Mouse (Mus musculus) heart, postnatal 14 days (tissue): Measurements from ENCODE around the gene Col24a1. TPM values are rescaled to one million over a fixed set of nuclear protein-coding genes. Genes with fewer than 3 reads are reported as not detected.

Experiments used
- DNase-seq, 2 experiments: peaks; one replicate each; pipeline ENCODE4 v3.0.0; 2021 to 2022
- intact Hi-C: fragments of 180-260 bp; cut with DNase I; formaldehyde crosslinking; loops from one replicate; pipeline ENCODE4 v1.15.1; 2025
- total RNA-seq, 2 experiments: library from RNA; stranded (reverse); gene quantifications; 2 replicates each; pipeline ENCODE4 v1.2.3; 2021

Gene Col24a1
- total RNA-seq, 2 experiments from 2014 or later, result 0.32 to 0.41 TPM

GRCm38 (mm10) chr3:145548441-145549415 is 256.5 kb downstream of the Col24a1 start:
- DNase-seq, result no peak
- intact Hi-C loops, result no loop called here

- no peak for DNase-seq
- intact Hi-C loops, result no loop called here
Measured at GRCm38 (mm10) chr3:145550216-145550615, 257.9 kb downstream of the Col24a1 start.

- no peak for DNase-seq
- intact Hi-C loops, result no loop called here
Measured at GRCm38 (mm10) chr3:145554388-145554787, 262.1 kb downstream of the Col24a1 start.

GRCm38 (mm10) chr3:145556206-145556605 is 263.9 kb downstream of the Col24a1 start:
- intact Hi-C loops, result no loop called here

GRCm38 (mm10) chr3:145559675-145560074 is 267.4 kb downstream of the Col24a1 start:
- intact Hi-C loops, result no loop called here
- DNase-seq, result no peak

More at GRCm38 (mm10) chr3:145556206-145556605, 263.9 kb downstream of the Col24a1 start:
- DNase-seq, result no peak

GRCm38 (mm10) chr3:145560117-145560516 is 267.8 kb downstream of the Col24a1 start:
- DNase-seq, result no peak
- intact Hi-C loops, result no loop called here

GRCm38 (mm10) chr3:145574468-145574867 is 282.2 kb downstream of the Col24a1 start:
- no peak for DNase-seq
- intact Hi-C loops, result no loop called here

- intact Hi-C loops, result no loop called here
- DNase-seq, result no peak
Measured at GRCm38 (mm10) chr3:145575340-145575739, 283.1 kb downstream of the Col24a1 start.

GRCm38 (mm10) chr3:145575743-145576481 is 283.6 kb downstream of the Col24a1 start, which contains the start of gene Znhit6:
TSS of gene Znhit6 (plus strand) at chr3:145576205.
- intact Hi-C loops, result no loop called here

GRCm38 (mm10) chr3:145576482-145576822 is 284.2 kb downstream of the Col24a1 start:
- no peak for DNase-seq
- intact Hi-C loops, result no loop called here

More at GRCm38 (mm10) chr3:145575743-145576481, 283.6 kb downstream of the Col24a1 start, which contains the start of gene Znhit6:
- peak; percentile 89 to 93 for DNase-seq

- intact Hi-C loops, result no loop called here
- DNase-seq, result no peak
Measured at GRCm38 (mm10) chr3:145576876-145577275, 284.6 kb downstream of the Col24a1 start.

- intact Hi-C loops, result loop anchor here (1.0 to 5.0 kb wide), 3 partner anchors 64 to 322 kb away; partner anchors contain the start of gene Ccn1
- no peak for DNase-seq
Measured at GRCm38 (mm10) chr3:145583043-145583442, 290.8 kb downstream of the Col24a1 start.

GRCm38 (mm10) chr3:145583522-145584200 is 291.4 kb downstream of the Col24a1 start:
- intact Hi-C loops, result loop anchor here (1.0 to 5.0 kb wide), 3 partner anchors 64 to 322 kb away; partner anchors contain the start of gene Ccn1
- DNase-seq, result no peak

- intact Hi-C loops, result no loop called here
- no peak for DNase-seq
Measured at GRCm38 (mm10) chr3:145590562-145590961, 298.3 kb downstream of the Col24a1 start.

GRCm38 (mm10) chr3:145591841-145592542 is 299.7 kb downstream of the Col24a1 start:
- intact Hi-C loops, result no loop called here
- DNase-seq, result no peak

GRCm38 (mm10) chr3:145595354-145595753 is 303.1 kb downstream of the Col24a1 start:
- intact Hi-C loops, result no loop called here
- no peak for DNase-seq

- no peak for DNase-seq
- intact Hi-C loops, result no loop called here
Measured at GRCm38 (mm10) chr3:145599059-145599458, 306.8 kb downstream of the Col24a1 start.

GRCm38 (mm10) chr3:145600801-145601200 is 308.5 kb downstream of the Col24a1 start:
- intact Hi-C loops, result no loop called here
- DNase-seq, result no peak

GRCm38 (mm10) chr3:145601345-145601744 is 309.1 kb downstream of the Col24a1 start:
- intact Hi-C loops, result no loop called here
- no peak for DNase-seq
